Mouse (Mus musculus) thymus, postnatal 36 days (tissue): ENCODE results near the gene Zfp689.
"Not testable (repeated sequence)": the region's sequence is repeated elsewhere in the genome, so short reads cannot be mapped to it uniquely, and the experiment has no call there.

Experiments used
- DNase-seq, 2 experiments: peaks; one replicate each; pipeline ENCODE4 v3.0.0; 2022; ENCODE audit warnings: mixed read lengths in 2 of 2

Zfp689 gene

GRCm38 (mm10) chr7:127448521-127449300 is at the start of gene Zfp689:
Gene Zfp689, minus strand, starts transcription at chr7:127449158.
- peak; percentile 89 for DNase-seq

DNA sequence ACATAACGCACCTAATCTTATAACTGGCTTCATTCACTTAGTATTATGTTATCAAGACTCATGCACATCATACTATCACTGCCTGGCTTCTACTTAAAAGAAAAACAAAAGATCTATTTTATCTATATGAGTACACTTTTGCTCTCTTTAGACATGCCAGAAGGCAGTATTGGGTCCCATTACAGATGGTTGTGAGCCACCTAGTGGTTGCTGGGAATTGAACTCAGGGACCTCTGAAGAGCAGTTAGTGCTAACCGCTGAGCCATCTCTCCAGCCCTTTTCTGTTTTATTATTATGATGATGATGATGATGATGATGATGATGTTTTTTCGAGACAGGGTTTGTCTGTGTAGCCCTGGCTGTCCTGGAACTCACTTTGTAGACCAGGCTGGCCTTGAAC is 49.4 kb upstream of the Zfp689 start:
- DNase-seq, result peak; percentile 60 to 61

DNA sequence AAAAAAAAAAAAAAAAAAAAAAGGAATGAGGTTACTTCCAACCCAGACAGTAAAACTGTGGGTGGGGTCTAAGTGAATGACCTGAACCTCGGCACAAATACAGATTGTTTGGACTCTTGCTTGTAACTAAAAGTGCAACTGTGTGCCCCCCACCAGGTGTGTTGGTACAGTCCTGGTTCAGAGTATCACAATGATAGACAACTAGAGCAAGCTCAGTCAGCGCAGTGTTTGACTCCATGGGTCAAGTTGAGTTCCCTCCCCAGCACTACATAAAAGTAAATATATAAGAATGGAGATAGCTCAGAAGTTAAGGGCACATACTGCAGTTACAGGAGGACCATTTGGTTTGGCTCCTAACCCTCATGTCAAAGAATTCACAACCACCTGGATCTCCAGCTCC is 48.4 kb upstream of the Zfp689 start:
- no peak for DNase-seq

- no peak for DNase-seq
Observed at GRCm38 (mm10) chr7:127494648-127495047, 45.7 kb upstream of the Zfp689 start.

GRCm38 (mm10) chr7:127491846-127492245 is 42.9 kb upstream of the Zfp689 start:
- DNase-seq, result no peak

GRCm38 (mm10) chr7:127489982-127490381 is 41.0 kb upstream of the Zfp689 start:
- DNase-seq, result no peak

GRCm38 (mm10) chr7:127488364-127488763 is 39.4 kb upstream of the Zfp689 start:
- DNase-seq, result not testable (repeated sequence)

- no peak for DNase-seq
Observed at GRCm38 (mm10) chr7:127485416-127485815, 36.5 kb upstream of the Zfp689 start.

DNA sequence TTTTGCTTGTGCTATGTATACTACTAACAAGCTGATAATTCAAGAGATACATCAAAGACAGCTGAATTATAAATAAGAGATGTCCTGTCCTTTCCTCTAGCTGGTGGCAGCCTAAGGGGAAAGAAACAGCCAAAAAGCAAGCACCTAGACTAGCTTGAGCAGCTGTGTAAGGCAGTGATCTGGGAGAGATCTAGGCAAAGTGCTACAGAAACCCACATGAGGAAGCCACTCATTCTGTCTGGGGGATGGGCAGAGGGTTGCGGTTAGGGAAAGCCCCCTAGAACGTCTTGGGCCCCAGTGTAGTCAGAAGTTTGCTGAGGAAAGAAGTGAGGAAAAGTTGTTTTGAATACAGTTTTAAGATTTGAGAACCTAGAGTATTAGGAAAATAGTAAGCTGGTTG is 31.4 kb upstream of the Zfp689 start:
- peak; percentile 70 to 81 for DNase-seq

- peak; percentile 53 to 65 for DNase-seq
Observed at GRCm38 (mm10) chr7:127479318-127480225, 30.6 kb upstream of the Zfp689 start.

- DNase-seq, result peak in 1 of 2 experiments; percentile 86
Observed at GRCm38 (mm10) chr7:127478635-127479317, 29.8 kb upstream of the Zfp689 start, which contains the start of gene Fbrs. Gene Fbrs, plus strand, starts transcription at chr7:127479199.

DNA sequence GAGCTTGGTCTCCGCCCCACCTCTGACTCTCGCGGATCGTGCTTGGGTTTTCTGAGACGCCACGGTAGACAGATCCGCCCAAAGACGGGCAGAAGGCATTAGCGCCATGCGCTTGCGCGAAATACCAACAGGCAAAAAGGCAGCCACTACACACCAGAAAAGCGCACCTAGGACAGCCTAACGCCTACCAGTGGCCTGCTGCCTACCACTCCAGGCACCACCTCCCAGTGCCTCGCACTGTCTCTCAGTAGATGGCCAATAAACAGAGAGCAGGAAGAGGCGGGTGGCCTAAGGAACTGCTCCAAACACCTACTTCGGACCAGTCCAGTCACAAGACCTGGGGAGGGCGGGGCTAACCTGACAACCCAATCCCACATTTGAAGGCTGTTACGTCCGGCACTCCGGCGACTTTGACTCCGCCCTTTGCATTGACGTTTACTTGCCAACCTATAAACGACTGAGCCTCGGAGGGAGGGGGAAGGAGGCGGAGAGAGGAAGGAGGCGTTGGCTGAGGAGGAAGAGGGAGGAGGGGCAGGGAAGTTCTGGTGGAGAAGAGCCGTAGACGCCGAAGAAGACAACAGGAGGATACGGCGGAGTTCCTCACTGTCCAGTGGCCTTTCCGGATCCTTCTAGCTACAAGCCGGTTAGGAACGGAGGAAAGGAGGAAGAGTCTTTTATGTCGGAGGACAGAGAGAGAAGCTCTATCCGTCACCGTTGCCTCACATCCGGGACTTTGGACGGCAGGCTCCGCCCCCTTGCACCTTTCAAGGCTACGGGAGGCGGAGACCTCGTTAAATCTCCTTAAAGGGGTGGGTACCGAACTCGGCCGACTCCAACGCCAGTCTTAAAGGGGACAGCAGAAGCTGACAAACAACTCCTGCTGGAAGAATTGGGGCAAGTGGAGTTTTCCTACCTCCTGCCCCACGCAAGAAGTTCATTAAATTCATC is 29.0 kb upstream of the Zfp689 start:
- peak; percentile 99 for DNase-seq

GRCm38 (mm10) chr7:127476855-127477254 is 27.9 kb upstream of the Zfp689 start:
- DNase-seq, result no peak

DNA sequence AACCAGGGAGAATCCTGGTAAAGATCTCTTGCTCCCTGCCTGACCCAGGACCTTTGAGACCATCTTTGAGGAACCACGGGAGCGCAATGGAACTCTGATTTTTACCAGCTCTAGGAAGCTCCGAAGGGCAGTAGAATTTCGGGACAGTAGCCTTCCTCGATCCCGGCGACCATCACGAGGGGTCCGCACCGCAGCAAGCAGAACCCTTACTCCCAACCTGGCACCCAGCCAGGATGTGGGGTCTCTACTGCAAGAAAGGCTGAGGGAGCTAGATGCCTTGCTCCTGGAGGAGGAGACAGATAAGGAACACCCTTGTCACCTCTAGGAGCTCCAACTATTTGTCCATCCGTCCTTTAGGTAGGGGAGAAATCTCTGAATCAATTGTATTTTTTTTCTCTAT is 27.4 kb upstream of the Zfp689 start:
- DNase-seq, result no peak

DNA sequence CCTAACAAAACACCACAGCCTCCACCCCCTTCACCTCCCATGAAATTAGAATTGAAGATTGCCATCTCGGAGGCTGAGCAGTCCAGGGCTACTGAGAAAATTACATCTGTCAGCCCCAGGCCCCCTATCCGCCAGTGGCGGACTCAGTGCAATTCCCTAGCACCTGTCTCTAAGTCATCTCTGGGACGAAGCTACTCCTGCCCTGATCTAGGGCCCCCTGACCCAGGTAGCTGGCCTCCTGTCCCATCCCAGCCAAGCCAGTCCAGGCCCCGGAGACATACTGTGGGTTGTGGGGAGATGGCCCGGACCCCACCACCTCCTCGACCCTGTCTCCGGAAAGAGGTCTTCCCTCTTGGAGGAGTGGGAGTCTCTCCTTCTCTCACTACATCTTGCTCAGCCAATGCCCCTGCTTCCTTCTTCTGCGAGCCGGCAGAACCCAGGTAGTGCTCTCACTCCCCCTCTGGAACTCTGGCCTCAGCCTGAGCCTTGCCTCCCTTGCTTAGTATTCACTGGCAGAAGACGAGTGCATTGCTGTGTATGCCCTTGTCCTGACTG is 26.3 kb upstream of the Zfp689 start:
- DNase-seq, result no peak

DNA sequence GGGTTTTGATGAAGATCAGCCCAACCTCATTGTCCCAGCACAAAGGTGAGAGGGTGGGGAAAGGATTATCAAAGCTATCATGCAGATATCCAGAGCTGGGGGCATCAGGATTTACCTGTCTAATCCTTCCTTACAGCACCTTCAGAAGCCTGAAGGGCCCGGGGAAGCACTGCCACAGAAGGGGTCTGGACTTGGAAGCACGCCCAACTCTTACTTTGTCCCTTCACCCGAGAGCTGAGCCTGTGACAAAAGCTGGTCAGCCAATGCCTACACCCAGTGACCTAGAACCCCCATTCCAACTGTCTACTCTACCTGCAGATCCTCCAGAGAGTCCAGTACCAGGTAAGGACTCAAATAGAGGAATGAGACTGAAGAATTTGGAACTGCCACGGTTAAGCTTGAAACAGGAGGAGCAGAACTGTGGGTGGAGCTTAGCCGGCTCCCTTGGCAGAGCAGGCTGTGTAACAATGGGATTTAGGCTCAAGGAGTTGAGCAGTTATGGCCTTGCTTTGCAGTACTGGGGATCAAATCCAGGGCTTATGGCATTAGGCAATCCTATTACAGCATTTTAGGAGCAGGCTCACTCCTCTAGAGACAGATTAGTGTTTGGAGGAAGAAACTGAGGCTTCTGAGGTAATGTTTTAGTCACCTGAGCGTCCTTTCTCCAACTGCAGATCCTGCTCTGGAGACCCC is 25.6 kb upstream of the Zfp689 start:
- no peak for DNase-seq

DNA sequence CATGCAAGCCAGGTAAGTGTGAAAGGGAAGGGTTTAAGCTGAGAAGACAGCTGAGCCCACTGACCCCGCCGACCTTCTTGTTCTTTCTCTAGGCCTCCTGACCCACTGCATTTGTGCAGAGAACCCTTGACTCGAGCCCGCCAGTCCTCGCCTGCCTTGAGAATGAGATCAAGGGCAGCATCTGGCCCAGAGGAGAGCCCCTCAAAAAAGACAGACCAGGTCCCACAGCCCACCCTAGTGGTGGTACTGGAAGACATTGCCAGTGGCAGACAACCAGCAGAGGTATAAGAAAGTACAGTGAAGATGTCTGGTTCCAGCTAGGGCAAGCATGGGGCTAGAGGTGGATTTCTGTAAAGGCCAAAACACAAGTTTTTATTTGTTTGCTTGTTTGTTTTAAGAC is 24.7 kb upstream of the Zfp689 start:
- DNase-seq, result peak; percentile 36 to 58

GRCm38 (mm10) chr7:127472060-127472459 is 23.1 kb upstream of the Zfp689 start:
- DNase-seq, result no peak

DNA sequence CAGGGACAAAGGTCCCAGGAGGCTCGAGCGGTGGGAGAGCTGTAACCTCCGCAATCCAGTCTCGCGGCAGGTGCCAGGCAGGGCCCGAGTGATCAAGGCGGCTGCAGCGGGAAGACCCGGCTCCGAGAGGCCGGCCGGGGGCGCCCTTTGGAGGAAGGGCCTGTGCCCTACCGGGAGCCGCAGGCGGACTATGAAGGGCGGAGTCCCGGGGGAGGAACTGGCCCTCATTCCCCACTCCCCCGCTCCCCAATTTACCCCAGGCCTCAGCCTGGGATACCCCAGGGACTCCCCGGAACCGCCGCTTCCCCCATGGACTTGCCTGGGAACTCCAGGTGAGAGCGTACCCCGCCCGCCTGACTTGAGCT is 22.7 kb upstream of the Zfp689 start:
- DNase-seq, result peak; percentile 63 to 70

DNA sequence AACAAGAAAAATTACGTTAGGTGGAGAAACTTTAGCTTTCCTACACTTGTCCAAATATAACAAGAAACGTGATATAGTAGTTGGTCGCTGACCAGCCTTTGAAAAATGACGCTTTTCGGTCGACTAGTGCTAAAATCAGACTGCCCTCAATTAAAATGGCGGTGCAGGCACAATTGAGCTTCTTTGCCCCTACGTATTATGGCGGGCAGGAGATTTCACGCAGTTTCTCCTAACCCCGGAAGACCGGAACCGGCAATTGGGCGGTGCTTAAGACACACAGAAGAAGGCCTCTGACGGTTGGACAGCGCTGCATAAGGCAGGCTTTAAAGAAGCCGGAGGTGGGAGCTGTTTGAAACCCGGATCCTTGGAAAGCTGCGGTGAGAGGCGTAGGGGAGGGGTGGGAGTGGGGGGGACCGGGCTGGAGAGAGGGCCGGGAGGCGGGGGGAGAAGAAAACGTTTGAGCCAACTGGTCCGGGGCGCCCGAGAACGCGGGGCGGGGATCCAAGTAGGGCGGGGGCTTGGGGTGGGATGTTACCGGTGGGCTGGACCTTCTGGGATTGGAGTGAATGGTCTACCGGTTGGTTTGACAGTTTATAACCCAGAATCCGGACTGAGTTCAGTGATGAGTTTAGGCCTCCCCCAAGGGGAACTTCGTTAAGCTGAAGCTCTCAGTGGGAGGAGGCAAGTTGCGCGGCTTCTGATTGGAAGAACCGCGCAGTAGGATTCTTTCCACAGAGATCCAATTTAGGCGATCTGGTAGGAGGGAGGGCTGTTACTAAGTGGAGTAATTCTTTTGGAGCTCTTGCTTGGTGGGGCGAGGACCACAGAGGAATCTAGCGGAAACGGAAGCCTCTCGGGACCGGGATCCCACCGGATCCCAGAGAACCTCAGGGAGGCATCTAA is 22.0 kb upstream of the Zfp689 start:
- peak; percentile 84 to 91 for DNase-seq
